Comparison of ENCODE assay signal across 18 mouse cellular contexts in genomic region chr1:158124902-158125301, GRCm38 (mm10).
DNase-seq lines count a peak whose midpoint lies in the region; ATAC-seq and TF ChIP-seq lines count a peak whose summit lies in the region.
"Had no signal": no experiment of that assay in that cellular context is flagged by ENCODE, and none has a peak within 500 bp of the region (broad histone marks: within the 10 kb centered on the region; RNA-seq: fewer than 3 reads in every experiment).

No protein-coding gene starts in this region.

- no peaks in the 10 kb centered on the region for H3K27me3 ChIP-seq in hindbrain, embryonic 14.5 days (ENCODE audit: control insufficient read depth, insufficient read depth, low read length)
- H3K27me3 ChIP-seq in hindbrain, embryonic 13.5 days, result no peaks in the 10 kb centered on the region
- H3K27me3 ChIP-seq in intestine, embryonic 15.5 days (replicated peaks), result no peaks in the 10 kb centered on the region
- H3K27me3 ChIP-seq: neural tube, embryonic 12.5 days had no signal

- H3K36me3 ChIP-seq in hindbrain, embryonic 14.5 days (replicated peaks; ENCODE audit: control insufficient read depth, insufficient read depth), result no peaks in the 10 kb centered on the region
- H3K36me3 ChIP-seq in hindbrain, embryonic 13.5 days, result no peaks in the 10 kb centered on the region
- no peaks in the 10 kb centered on the region for H3K36me3 ChIP-seq in intestine, embryonic 15.5 days
- H3K36me3 ChIP-seq: hindbrain, embryonic 10.5 days; neural tube, embryonic 12.5 days had no signal

- no peak overlapping the region for H3K27ac ChIP-seq in hindbrain, embryonic 14.5 days
- no peak overlapping the region for H3K27ac ChIP-seq in hindbrain, embryonic 13.5 days
- H3K27ac ChIP-seq in left cerebral cortex, adult 2 months, result peak overlapping the region; percentile 50
- no peak overlapping the region for H3K27ac ChIP-seq in intestine, embryonic 15.5 days
- H3K27ac ChIP-seq: hindbrain, embryonic 10.5 days; neural tube, embryonic 12.5 days had no signal

- no peak for TF ChIP-seq CTCF in left cerebral cortex, adult 2 months (IDR thresholded peaks at IDR 0.05)

- peak; percentile 28 for DNase-seq in hindbrain, embryonic 14.5 days (ENCODE audit: low spot score)
- peak; percentile 25 to 27 for DNase-seq in left cerebral cortex, adult 2 months (ENCODE audit: extremely low spot score in 1 of 2, low spot score in 2 of 2)
- peak; percentile 26 for DNase-seq in right cerebral cortex, postnatal 14 days
- DNase-seq in heart, adult 18-20 months, result no peak
- DNase-seq in cerebellum, adult 18-20 months, result no peak
- DNase-seq: B cell, adult 2 months; cerebellum, adult 8-10 months; kidney, postnatal 14 days; liver; lung, adult 18-20 months had no signal

- 78% methylated on average over 3 of the region's 3 CpGs for WGBS in hindbrain, embryonic 14.5 days
- 79% methylated on average over 3 of the region's 3 CpGs for WGBS in hindbrain, embryonic 13.5 days
- 90% methylated on average over 3 of the region's 3 CpGs for WGBS in intestine, embryonic 15.5 days

- H3K4me2 ChIP-seq in hindbrain, embryonic 14.5 days (replicated peaks), result no peak overlapping the region
- no peak overlapping the region for H3K4me2 ChIP-seq in hindbrain, embryonic 13.5 days
- no peak overlapping the region for H3K4me2 ChIP-seq in intestine, embryonic 15.5 days (replicated peaks)
- H3K4me2 ChIP-seq: neural tube, embryonic 12.5 days had no signal

- H3K9ac ChIP-seq in hindbrain, embryonic 14.5 days, result no peak overlapping the region
- no peak overlapping the region for H3K9ac ChIP-seq in hindbrain, embryonic 13.5 days
- H3K9ac ChIP-seq in intestine, embryonic 15.5 days, result no peak overlapping the region
- H3K9ac ChIP-seq: neural tube, embryonic 12.5 days had no signal

- no peaks in the 10 kb centered on the region for H3K4me1 ChIP-seq in hindbrain, embryonic 14.5 days (replicated peaks; ENCODE audit: control insufficient read depth, insufficient read depth, low read length)
- no peaks in the 10 kb centered on the region for H3K4me1 ChIP-seq in hindbrain, embryonic 13.5 days (replicated peaks)
- no peaks in the 10 kb centered on the region for H3K4me1 ChIP-seq in intestine, embryonic 15.5 days (replicated peaks)
- H3K4me1 ChIP-seq: hindbrain, embryonic 10.5 days; neural tube, embryonic 12.5 days had no signal

- intact Hi-C loops in left cerebral cortex, adult 2 months (cut with DNase I), result loop anchor here (5.0 kb wide), 1 partner anchor 67 kb away; no protein-coding TSS in a partner anchor

- no peak overlapping the region for H3K4me3 ChIP-seq in hindbrain, embryonic 14.5 days (replicated peaks; ENCODE audit: low read length)
- no peak overlapping the region for H3K4me3 ChIP-seq in hindbrain, embryonic 13.5 days
- no peak overlapping the region for H3K4me3 ChIP-seq in left cerebral cortex, adult 2 months
- no peak overlapping the region for H3K4me3 ChIP-seq in intestine, embryonic 15.5 days (replicated peaks)
- H3K4me3 ChIP-seq: hindbrain, embryonic 10.5 days; neural tube, embryonic 12.5 days had no signal

- no peak for ATAC-seq in hindbrain, embryonic 14.5 days (ENCODE audit: low FRiP score)
- ATAC-seq in hindbrain, embryonic 13.5 days (ENCODE audit: low FRiP score), result no peak
- ATAC-seq in frontal cortex, adult (ENCODE audit: low TSS enrichment), result peak; percentile 100
- no peak for ATAC-seq in intestine, embryonic 15.5 days
- ATAC-seq: forebrain, embryonic 14.5 days; intestine, postnatal 0 days; Patski had no signal

- H3K9me3 ChIP-seq in hindbrain, embryonic 14.5 days (ENCODE audit: control insufficient read depth, low read length), result no peaks in the 10 kb centered on the region
- H3K9me3 ChIP-seq in hindbrain, embryonic 13.5 days, result no peaks in the 10 kb centered on the region
- no peaks in the 10 kb centered on the region for H3K9me3 ChIP-seq in intestine, embryonic 15.5 days
- H3K9me3 ChIP-seq: hindbrain, embryonic 10.5 days; neural tube, embryonic 12.5 days had no signal

Comparison
In these comparisons a context has a peak if more than half of its experiments do, and no peak if none do; other contexts are left out.
1. DNase-seq: peak in hindbrain, embryonic 14.5 days (single experiment), left cerebral cortex, adult 2 months (2 of 2) and right cerebral cortex, postnatal 14 days (single experiment); none in heart, adult 18-20 months (0 of 2) and cerebellum, adult 18-20 months (0 of 2).